Mouse (Mus musculus) lung, adult 2 months (tissue): ENCODE results near the gene Ipo13.

Experiments
- CTCF ChIP-seq: fragments of 200-500 bp; IDR thresholded peaks from 2 replicates; pipeline ENCODE4 v1.5.1; 2011; ENCODE audit warnings: mild to moderate bottlenecking, low read length, control low read depth; ENCODE audit not compliant: insufficient read depth
- POLR2A ChIP-seq: fragments of 200-500 bp; IDR thresholded peaks from 2 replicates; pipeline ENCODE4 v1.6.1; 2011; ENCODE audit warnings: low read depth, mild to moderate bottlenecking, control low read depth, low read length, borderline replicate concordance; ENCODE audit errors: extremely low read depth

- TF ChIP-seq CTCF (no peak), POLR2A (no peak)
Observed at GRCm38 (mm10) chr4:117852152-117852868, 62.5 kb downstream of the Ipo13 start.
